Mouse (Mus musculus) heart, postnatal 4 days (tissue): ENCODE results near the gene Mrvi1. TPM values are rescaled to one million over a fixed set of nuclear protein-coding genes. Genes with fewer than 3 reads are reported as not detected.
A peak's percentile ranks its signal among the peaks of the same experiment; 100 is the strongest.

Source experiments
- DNase-seq: peaks from one replicate; pipeline ENCODE4 v3.0.0; 2021
- total RNA-seq, 2 experiments: library from RNA; stranded (reverse); gene quantifications; 2 replicates each; pipeline ENCODE4 v1.2.3; 2021

Mrvi1 gene
- total RNA-seq, 2 experiments from 2014 or later, result 10.4 to 13.2 TPM

DNA sequence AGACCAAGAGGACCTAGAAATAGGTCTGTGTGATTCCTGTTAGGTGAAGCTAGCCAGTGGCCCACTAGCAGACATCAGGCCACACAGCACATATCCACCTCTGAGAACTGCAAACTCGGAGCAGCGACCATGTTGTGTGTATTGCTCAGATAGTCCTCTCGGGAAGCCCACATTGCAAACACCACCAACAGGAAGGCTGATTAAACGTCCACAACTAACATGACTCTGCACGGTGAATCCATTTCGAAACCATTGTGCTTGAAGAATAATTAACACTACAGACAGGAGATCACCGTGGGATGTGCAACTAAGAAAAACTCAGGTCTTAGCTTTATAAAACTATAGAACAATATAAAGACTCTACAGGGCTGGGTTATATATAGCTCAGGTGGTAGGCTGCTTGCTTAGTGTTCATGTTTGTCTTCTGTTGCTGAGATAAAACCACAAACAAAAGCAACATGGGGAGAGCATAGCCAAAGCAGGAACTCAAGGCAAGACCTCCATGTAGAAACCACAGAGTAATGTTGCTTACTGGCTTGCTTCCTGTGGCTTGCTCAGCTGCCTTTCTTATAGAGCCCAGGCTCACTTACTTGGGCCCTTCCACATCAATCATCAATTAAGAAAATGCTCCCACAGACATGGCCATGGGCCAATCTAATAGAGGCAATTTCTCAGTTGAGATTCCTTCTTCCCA lies 4.4 kb downstream of the Mrvi1 start:
- DNase-seq, result no peak

GRCm38 (mm10) chr7:110973450-110973849 lies 8.8 kb downstream of the Mrvi1 start:
- DNase-seq, result no peak

GRCm38 (mm10) chr7:110972796-110973195 lies 9.5 kb downstream of the Mrvi1 start:
- no peak for DNase-seq

GRCm38 (mm10) chr7:110967373-110967772 lies 14.9 kb downstream of the Mrvi1 start:
- DNase-seq, result no peak

DNA sequence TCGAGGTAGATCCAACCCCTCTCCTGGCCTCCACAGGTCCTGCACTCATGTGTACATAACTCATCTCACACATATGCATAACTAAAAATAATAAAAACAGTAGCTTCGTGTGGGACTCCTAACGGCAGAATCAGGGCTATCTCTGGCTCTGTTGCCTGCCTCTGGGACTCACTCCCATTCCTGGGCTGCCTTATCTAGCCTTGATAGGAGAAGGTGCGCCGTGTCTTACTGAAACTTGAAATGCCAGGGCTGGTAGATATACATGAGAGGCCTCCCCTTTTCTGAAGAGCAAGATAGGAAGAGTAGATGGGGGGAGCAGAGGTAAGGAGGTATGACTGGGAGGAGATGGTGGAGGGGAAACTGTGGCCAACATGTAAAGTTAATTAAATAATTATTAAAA lies 15.4 kb downstream of the Mrvi1 start:
- DNase-seq, result no peak

DNA sequence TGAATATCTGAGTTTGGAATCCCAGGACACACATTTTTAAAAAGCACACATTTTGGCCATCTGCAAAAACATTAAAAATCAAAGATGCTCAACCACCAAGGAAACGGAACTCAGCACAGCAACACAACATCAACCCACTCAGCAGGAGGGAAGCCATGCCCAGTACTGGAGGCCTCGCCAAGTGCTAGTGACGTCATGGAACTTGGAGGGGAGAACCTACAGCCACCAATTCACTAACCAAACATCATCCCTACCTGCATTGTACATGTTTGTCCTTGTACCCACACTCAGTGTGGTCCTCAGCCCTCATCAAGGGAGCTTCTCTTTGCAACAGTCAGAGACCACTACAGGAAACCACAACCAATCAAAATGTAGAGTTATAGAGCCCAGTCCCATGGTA lies 16.9 kb downstream of the Mrvi1 start:
- no peak for DNase-seq

DNA sequence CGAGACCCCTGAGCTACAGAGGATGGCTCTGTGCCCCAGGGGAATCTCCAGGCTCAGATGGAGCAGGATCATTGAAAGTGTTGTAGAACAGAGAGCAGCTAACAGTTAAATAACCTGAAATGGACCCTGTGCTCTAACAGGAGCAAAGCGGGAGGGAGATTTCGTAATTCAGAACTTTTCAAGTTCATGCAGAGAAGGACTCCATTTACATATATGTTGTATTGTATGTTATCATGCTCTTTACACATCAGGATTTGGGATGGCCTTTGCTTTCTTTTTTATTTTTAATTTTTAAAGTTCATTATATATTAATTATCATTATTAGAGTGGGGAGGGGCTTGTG lies 18.6 kb downstream of the Mrvi1 start:
- DNase-seq, result no peak

GRCm38 (mm10) chr7:110962943-110963654 lies 19.2 kb downstream of the Mrvi1 start:
- no peak for DNase-seq

DNA sequence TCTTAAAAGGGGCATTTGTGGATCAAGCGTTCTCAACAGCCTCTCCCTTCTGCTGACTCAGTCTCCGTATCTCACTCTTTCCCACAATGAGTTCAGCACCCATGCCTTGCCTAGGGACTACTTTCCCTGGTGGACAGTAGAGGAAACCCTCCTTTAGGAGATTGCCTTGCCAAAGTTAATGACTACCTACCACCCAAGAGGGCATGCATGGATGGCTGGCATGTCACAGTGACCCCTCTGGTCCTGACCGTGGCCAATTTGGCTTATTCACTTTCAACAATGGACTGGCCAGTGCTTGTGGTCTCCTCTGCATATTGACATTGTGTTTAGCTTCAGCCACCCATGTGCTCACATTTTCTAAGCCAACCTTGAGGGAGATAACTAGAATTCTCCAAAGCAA lies 19.8 kb downstream of the Mrvi1 start:
- no peak for DNase-seq

- DNase-seq, result no peak
These were observed 25.7 kb downstream of the Mrvi1 start for GRCm38 (mm10) chr7:110956422-110957170.

DNA sequence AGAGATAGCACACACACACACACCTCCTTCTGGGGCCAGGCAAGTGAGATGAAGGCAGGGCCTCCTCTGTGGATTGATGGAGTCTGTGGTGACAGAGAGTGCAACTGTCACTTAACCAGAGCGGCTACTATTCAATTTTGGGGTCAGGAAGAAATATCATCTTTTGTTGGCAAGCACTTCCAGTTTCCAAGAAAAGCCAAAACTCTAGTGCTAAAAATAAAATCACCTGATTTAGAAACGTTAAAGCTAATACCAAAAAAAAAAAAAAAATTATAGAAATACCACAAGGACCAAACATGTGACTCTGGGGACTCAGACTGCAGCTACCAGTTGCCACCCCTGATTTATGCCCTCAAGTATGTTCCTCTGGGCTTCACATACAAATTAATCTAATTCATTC lies 26.7 kb downstream of the Mrvi1 start:
- DNase-seq, result no peak

DNA sequence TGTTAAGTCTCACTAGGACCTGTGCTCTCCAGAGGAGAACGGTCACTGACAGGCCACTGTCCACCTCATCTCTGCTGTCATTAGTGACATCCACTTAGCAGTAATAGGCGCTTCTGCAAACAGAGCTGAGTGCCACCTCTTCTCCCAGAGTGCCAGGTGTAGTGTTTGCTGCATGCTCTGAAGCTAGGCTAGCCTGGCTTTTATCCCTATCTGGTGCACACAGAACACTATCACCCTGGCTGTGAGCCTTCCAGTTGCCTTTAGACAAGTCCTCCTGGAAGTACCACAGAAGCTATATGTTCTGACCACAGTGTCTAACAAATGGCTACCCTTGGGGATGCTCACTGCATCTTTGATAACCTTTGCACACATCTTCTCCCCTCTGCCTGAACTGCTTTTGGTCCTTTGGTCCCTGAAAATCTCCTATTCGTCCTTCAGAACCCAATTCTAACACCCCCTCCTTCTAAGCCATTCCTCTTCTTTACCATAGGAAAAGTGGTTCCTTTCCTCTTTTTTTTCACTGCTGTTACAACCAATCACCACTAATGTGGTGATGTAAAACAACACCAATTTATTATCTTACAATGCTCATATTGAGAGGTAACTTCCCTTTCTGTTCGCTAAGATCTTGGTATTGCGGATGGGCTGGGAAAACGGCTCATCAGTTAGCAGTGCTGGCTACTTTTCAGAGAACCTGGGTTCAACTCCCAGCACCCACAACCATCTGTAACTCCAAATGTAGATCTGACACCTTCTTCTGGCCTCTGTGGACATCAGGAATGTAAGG lies 28.0 kb downstream of the Mrvi1 start:
- no peak for DNase-seq

GRCm38 (mm10) chr7:110953210-110953609 lies 29.1 kb downstream of the Mrvi1 start:
- no peak for DNase-seq

- no peak for DNase-seq
These were observed 31.7 kb downstream of the Mrvi1 start for GRCm38 (mm10) chr7:110950621-110950925.

DNA sequence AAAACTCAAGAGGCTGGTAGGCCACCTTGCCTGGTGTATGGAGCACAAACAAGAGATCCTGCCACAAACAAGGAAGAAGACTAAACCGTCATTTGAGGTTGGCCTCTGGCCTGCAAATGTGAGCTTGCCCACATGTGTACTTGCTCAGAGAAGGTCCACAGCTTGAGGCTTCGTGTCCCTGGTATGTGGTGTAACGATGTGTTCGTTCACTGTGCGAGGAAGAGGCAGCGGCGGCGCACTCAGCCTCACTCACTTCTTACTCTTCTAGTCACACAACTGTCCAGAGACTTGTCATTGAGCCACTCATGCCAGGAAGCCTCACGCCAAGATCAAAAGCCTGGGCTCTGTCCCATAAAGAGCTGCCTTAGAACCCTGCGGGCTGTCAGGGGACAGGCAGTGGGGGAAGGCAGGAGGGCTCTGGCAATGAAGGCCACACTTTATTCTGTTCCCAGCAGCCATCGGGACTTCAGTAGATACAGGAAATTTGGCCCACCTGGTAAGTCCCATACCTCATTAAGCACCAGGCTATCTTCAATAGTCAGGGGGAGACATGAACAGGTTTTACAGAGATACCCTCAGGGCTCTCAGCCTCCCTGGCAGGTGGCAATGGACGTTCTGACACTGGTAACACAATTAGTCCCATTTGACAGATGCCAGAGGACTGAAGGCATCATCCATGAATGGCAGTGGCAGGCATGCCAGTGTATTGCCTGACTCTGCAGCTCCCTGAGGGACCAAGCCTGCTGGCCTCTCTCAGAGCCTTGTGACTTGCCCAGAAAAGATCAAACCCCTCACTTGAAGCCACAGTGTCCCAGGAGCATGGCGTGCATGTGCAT lies 32.3 kb downstream of the Mrvi1 start:
- DNase-seq, result no peak

GRCm38 (mm10) chr7:110948579-110948978 lies 33.7 kb downstream of the Mrvi1 start:
- no peak for DNase-seq

GRCm38 (mm10) chr7:110947616-110948015 lies 34.6 kb downstream of the Mrvi1 start:
- DNase-seq, result no peak

DNA sequence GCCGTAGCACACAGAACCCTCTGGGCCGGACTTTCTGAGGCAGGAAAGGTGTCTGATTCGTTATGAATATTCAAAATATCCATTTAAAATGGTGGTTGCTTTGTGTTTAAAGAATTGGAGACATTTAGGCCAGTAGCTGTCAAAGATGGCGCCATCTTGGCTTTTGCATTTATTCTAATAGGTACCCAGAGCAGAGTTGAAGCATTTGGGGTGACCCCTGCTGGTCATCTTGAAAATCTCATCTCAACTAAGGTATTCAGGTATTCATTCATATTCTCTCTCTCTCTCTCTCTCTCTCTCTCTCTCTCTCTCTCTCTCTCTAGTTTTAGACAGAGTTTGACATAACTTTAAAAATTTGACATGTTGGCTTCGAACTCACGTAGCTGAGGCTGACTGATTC lies 35.5 kb downstream of the Mrvi1 start:
- no peak for DNase-seq

DNA sequence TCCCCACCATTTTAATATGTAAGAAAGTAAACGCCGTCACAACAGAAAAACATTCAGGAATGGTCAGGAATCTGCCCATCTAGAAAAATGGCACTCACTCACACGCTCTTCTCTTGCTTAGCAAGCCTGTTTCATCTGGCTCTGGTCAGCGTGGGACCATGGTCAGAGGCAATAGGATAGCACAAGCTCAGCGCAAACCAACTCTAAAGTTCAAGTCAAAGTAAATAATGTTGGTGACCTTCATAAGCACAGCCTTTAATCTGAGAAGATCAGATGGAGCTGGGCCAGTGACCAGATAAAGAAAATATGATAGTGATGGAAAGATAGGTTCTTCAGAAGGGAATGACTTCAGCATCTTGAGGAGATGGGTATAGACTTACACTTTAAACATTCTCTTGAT lies 37.9 kb downstream of the Mrvi1 start:
- no peak for DNase-seq

DNA sequence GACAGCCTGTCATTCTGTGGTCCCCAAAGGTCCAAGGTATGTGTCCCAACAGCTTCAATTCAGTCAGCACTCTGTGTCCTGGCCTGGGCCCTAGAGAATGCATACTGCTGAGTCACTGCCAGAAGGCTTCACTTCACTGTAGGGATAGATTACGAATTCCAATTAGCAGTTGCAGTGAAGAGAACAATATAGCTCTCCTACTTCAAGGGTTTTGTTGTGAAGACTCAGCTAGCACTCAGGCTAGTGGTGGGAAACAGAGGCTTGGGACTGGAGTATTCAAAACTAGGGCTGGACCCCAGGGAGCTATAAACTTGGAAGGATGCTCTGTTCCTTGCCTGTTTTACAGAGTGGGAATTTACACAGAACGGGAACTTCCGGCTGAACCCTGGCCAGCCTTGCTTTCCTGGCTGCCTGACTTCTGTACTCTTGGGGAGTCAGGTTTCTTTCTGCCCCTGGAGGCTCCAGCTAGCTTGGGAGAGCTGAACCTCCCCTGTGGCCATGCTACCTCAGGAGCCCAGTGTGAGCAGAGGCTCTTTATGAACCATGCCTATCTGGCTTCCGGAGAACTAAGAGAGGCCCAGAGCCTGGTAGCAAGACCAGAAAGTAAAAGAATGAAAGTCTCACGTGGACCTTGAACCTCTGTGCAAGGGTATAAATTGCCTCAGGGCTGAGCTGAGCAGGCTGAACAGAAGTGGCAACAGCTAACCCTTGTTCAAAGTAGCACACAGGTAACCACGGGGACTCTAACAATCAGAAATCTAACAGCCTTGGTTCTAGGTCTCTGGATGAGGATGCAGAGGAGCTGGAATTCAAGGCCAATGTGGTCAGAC lies 40.3 kb downstream of the Mrvi1 start:
- DNase-seq, result peak; percentile 47

DNA sequence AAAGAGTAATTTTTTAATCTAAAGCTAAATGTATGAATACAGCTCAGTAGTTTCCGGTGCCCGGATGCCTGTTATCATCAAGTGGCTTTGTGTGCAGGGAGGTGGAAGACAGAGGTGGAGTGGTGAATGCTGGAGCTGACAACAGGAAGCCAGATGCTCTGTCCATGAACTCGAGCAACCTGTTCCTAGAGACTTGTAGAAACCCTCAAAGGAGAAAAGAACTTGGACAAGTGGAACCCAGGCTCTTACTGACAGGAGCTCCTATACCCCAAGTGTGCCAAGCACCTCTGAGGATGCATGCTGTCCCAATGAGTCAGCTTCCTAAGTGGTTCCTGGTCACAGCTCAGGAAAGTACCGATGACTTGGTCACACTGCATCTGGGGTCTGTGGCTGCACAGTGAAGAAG lies 41.1 kb downstream of the Mrvi1 start:
- DNase-seq, result no peak
